Mouse (Mus musculus): ENCODE data around the gene Gm9507.
"Not testable (repeated sequence)": the region's sequence is repeated elsewhere in the genome, so short reads cannot be mapped to it uniquely, and the experiment has no call there.

Gm9507 gene

DNA sequence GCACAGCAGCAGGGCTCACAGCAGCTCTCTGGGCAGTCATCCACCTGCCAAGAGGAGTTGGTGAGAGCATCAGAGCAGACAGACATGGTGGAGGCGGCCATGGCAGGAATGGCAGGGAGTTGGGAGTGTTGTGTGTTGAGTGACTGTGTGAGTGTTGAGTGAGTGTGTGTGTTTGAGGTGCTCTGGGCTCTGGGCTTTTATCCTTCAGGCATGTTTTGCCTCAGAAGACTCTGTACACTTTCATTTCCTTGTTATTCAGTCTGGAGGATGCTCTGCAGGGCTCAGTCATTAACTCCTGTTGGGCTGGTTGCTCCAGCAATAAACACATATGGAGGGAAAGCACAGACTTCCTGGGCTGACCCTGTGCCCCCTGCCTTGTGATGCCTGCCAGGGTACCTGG lies 40.4 kb downstream of the Gm9507 start, which contains the start of gene Gm3238:
Gm3238 (minus strand) TSS at position 101 of the 400 bp plus-strand sequence.
- not testable (repeated sequence) for DNase-seq (ENCODE audit: low spot score)

DNA sequence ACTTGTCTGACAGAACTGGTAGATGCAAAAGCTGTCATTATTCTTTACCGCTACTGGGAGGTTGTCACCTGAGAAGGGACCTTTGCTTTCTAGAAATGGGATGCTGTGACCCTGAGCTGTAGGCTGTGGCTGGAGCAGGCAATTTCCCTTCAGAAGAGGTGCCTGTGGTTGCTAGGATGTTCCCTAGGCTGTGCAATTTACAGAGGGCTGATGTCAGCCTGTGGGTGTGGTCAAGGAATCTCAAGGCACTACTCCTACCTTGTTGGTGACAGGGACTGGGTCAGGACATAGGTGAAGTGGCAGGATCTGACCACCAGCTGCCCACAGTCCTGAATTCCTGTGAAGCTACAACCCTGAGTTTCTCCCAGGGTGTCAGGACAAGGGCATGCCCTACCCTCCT lies 41.9 kb downstream of the Gm9507 start:
- DNase-seq (ENCODE audit: low spot score) = no peak

Measured in layer of hippocampus, adult 11-12 months (tissue).